Mouse (Mus musculus): Measurements from ENCODE around the gene Ccdc121. TPM values are rescaled to one million over a fixed set of nuclear protein-coding genes. Genes with fewer than 3 reads are reported as not detected.
"Not testable (repeated sequence)": the region's sequence is repeated elsewhere in the genome, so short reads cannot be mapped to it uniquely, and the experiment has no call there.

Gene Ccdc121
- polyA plus RNA-seq, 1 experiment from 2014 or later, result 0.23 TPM

- Histone ChIP-seq H3K36me3 (ENCODE audit: control insufficient read depth, insufficient read depth, low read length) (no peaks in the 10 kb centered on the region), H3K9me3 (replicated peaks; ENCODE audit: control insufficient read depth, low read length, poor library complexity, severe bottlenecking) (no peaks in the 10 kb centered on the region), H3K4me2 (ENCODE audit: low read length) (no peak overlapping the region), H3K4me3 (ENCODE audit: low read depth, low read length) (no peak overlapping the region), H3K27me3 (ENCODE audit: control insufficient read depth, insufficient read depth, low read depth, low read length) (no peaks in the 10 kb centered on the region), H3K27ac (ENCODE audit: low read length) (no peak overlapping the region), H3K4me1 (ENCODE audit: control insufficient read depth, insufficient read depth, low read length) (0 out of 2 replicates have a peak, but pooled peaks cover 2% of the 10 kb centered on the region), H3K9ac (ENCODE audit: low read depth, low read length) (no peak overlapping the region)
- ATAC-seq, result no peak
- 80% methylated on average over 4 of the region's 4 CpGs for WGBS
Observed at GRCm38 (mm10) chr1:181519137-181519536, 7.9 kb upstream of the Ccdc121 start.

GRCm38 (mm10) chr1:181518046-181518445, 6.8 kb upstream of the Ccdc121 start:
- Histone ChIP-seq H3K4me2 (ENCODE audit: low read length) (no peak overlapping the region), H3K4me3 (ENCODE audit: low read depth, low read length) (no peak overlapping the region), H3K4me1 (ENCODE audit: control insufficient read depth, insufficient read depth, low read length) (no peaks in the 10 kb centered on the region), H3K9me3 (replicated peaks; ENCODE audit: control insufficient read depth, low read length, poor library complexity, severe bottlenecking) (no peaks in the 10 kb centered on the region), H3K9ac (ENCODE audit: low read depth, low read length) (no peak overlapping the region), H3K27ac (ENCODE audit: low read length) (no peak overlapping the region), H3K36me3 (ENCODE audit: control insufficient read depth, insufficient read depth, low read length) (no peaks in the 10 kb centered on the region), H3K27me3 (ENCODE audit: control insufficient read depth, insufficient read depth, low read depth, low read length) (no peaks in the 10 kb centered on the region)
- WGBS, result 89% methylated on average over 9 of the region's 9 CpGs
- no peak for ATAC-seq

GRCm38 (mm10) chr1:181512430-181513129, 1.3 kb upstream of the Ccdc121 start:
- ATAC-seq, result no peak
- Histone ChIP-seq H3K4me1 (ENCODE audit: control insufficient read depth, insufficient read depth, low read length) (no peaks in the 10 kb centered on the region), H3K36me3 (ENCODE audit: control insufficient read depth, insufficient read depth, low read length) (no peaks in the 10 kb centered on the region), H3K4me3 (ENCODE audit: low read depth, low read length) (no peak overlapping the region), H3K27ac (ENCODE audit: low read length) (no peak overlapping the region), H3K27me3 (ENCODE audit: control insufficient read depth, insufficient read depth, low read depth, low read length) (no peaks in the 10 kb centered on the region), H3K9me3 (replicated peaks; ENCODE audit: control insufficient read depth, low read length, poor library complexity, severe bottlenecking) (no peaks in the 10 kb centered on the region), H3K4me2 (ENCODE audit: low read length) (no peak overlapping the region), H3K9ac (ENCODE audit: low read depth, low read length) (no peak overlapping the region)
- WGBS, result 80% methylated on average over 15 of the region's 15 CpGs

- not testable (repeated sequence) for H3K9me3 ChIP-seq (replicated peaks; ENCODE audit: control insufficient read depth, low read length, poor library complexity, severe bottlenecking); H3K27me3 ChIP-seq (ENCODE audit: control insufficient read depth, insufficient read depth, low read depth, low read length); H3K36me3 ChIP-seq (ENCODE audit: control insufficient read depth, insufficient read depth, low read length); H3K4me2 ChIP-seq (ENCODE audit: low read length); H3K27ac ChIP-seq (ENCODE audit: low read length); H3K4me3 ChIP-seq (ENCODE audit: low read depth, low read length); H3K4me1 ChIP-seq (ENCODE audit: control insufficient read depth, insufficient read depth, low read length); H3K9ac ChIP-seq (ENCODE audit: low read depth, low read length); ATAC-seq
- WGBS, result 80% methylated on average over 11 of the region's 11 CpGs
Observed at GRCm38 (mm10) chr1:181510855-181511254, 396 bp downstream of the Ccdc121 start.

- Histone ChIP-seq H3K9me3 (replicated peaks; ENCODE audit: control insufficient read depth, low read length, poor library complexity, severe bottlenecking) (no peaks in the 10 kb centered on the region), H3K9ac (ENCODE audit: low read depth, low read length) (no peak overlapping the region), H3K27ac (ENCODE audit: low read length) (no peak overlapping the region), H3K4me2 (ENCODE audit: low read length) (no peak overlapping the region), H3K27me3 (ENCODE audit: control insufficient read depth, insufficient read depth, low read depth, low read length) (no peaks in the 10 kb centered on the region), H3K4me1 (ENCODE audit: control insufficient read depth, insufficient read depth, low read length) (no peaks in the 10 kb centered on the region), H3K4me3 (ENCODE audit: low read depth, low read length) (no peak overlapping the region), H3K36me3 (ENCODE audit: control insufficient read depth, insufficient read depth, low read length) (no peaks in the 10 kb centered on the region)
- WGBS, result 68% methylated on average over 8 of the region's 8 CpGs
- ATAC-seq, result no peak
Observed at GRCm38 (mm10) chr1:181505367-181505766, 5.9 kb downstream of the Ccdc121 start.

- Histone ChIP-seq H3K4me3 (ENCODE audit: low read depth, low read length) (no peak overlapping the region), H3K27me3 (ENCODE audit: control insufficient read depth, insufficient read depth, low read depth, low read length) (no peaks in the 10 kb centered on the region), H3K36me3 (ENCODE audit: control insufficient read depth, insufficient read depth, low read length) (no peaks in the 10 kb centered on the region), H3K4me2 (ENCODE audit: low read length) (no peak overlapping the region), H3K9me3 (replicated peaks; ENCODE audit: control insufficient read depth, low read length, poor library complexity, severe bottlenecking) (no peaks in the 10 kb centered on the region), H3K27ac (ENCODE audit: low read length) (no peak overlapping the region), H3K9ac (ENCODE audit: low read depth, low read length) (no peak overlapping the region), H3K4me1 (ENCODE audit: control insufficient read depth, insufficient read depth, low read length) (no peaks in the 10 kb centered on the region)
- ATAC-seq, result no peak
- WGBS, result 76% methylated on average over 2 of the region's 2 CpGs
Observed at GRCm38 (mm10) chr1:181503471-181503870, 7.8 kb downstream of the Ccdc121 start.

GRCm38 (mm10) chr1:181484696-181485095, 26.6 kb downstream of the Ccdc121 start:
- H3K4me1 ChIP-seq (ENCODE audit: control insufficient read depth, insufficient read depth, low read length), result no peaks in the 10 kb centered on the region
- H3K9me3 ChIP-seq (replicated peaks; ENCODE audit: control insufficient read depth, low read length, poor library complexity, severe bottlenecking), result no peaks in the 10 kb centered on the region
- no peak overlapping the region for H3K27ac ChIP-seq (ENCODE audit: low read length)
- no peak overlapping the region for H3K4me2 ChIP-seq (ENCODE audit: low read length)
- ATAC-seq, result no peak
- H3K4me3 ChIP-seq (ENCODE audit: low read depth, low read length), result no peak overlapping the region
- no peak overlapping the region for H3K9ac ChIP-seq (ENCODE audit: low read depth, low read length)
- 72% methylated on average over 5 of the region's 5 CpGs for WGBS
- no peaks in the 10 kb centered on the region for H3K36me3 ChIP-seq (ENCODE audit: control insufficient read depth, insufficient read depth, low read length)
- H3K27me3 ChIP-seq (ENCODE audit: control insufficient read depth, insufficient read depth, low read depth, low read length), result no peaks in the 10 kb centered on the region

- H3K4me1 ChIP-seq (ENCODE audit: control insufficient read depth, insufficient read depth, low read length), result no peaks in the 10 kb centered on the region
- no peak overlapping the region for H3K4me2 ChIP-seq (ENCODE audit: low read length)
- no peak for ATAC-seq
- WGBS, result 74% methylated on average over 6 of the region's 6 CpGs
- H3K9ac ChIP-seq (ENCODE audit: low read depth, low read length), result no peak overlapping the region
- H3K4me3 ChIP-seq (ENCODE audit: low read depth, low read length), result no peak overlapping the region
- H3K36me3 ChIP-seq (ENCODE audit: control insufficient read depth, insufficient read depth, low read length), result no peaks in the 10 kb centered on the region
- no peaks in the 10 kb centered on the region for H3K27me3 ChIP-seq (ENCODE audit: control insufficient read depth, insufficient read depth, low read depth, low read length)
- H3K27ac ChIP-seq (ENCODE audit: low read length), result no peak overlapping the region
- H3K9me3 ChIP-seq (replicated peaks; ENCODE audit: control insufficient read depth, low read length, poor library complexity, severe bottlenecking), result 0 out of 2 replicates have a peak, but pooled peaks cover 1% of the 10 kb centered on the region
Observed at GRCm38 (mm10) chr1:181476557-181476956, 34.7 kb downstream of the Ccdc121 start.

- Histone ChIP-seq H3K4me1 (ENCODE audit: control insufficient read depth, insufficient read depth, low read length) (no peaks in the 10 kb centered on the region), H3K9me3 (replicated peaks; ENCODE audit: control insufficient read depth, low read length, poor library complexity, severe bottlenecking) (peaks cover 5% of the 10 kb centered on the region; the same call in 1 of the 2 replicates), H3K4me2 (ENCODE audit: low read length) (no peak overlapping the region), H3K27me3 (ENCODE audit: control insufficient read depth, insufficient read depth, low read depth, low read length) (no peaks in the 10 kb centered on the region), H3K4me3 (ENCODE audit: low read depth, low read length) (no peak overlapping the region), H3K36me3 (ENCODE audit: control insufficient read depth, insufficient read depth, low read length) (no peaks in the 10 kb centered on the region), H3K9ac (ENCODE audit: low read depth, low read length) (no peak overlapping the region), H3K27ac (ENCODE audit: low read length) (no peak overlapping the region)
- 82% methylated on average over 8 of the region's 8 CpGs for WGBS
- ATAC-seq, result no peak
Observed at GRCm38 (mm10) chr1:181476141-181476540, 35.1 kb downstream of the Ccdc121 start.

Data from midbrain, embryonic 16.5 days (tissue).